Comparison of ENCODE assay signal across 10 mouse cellular contexts in genomic region chr7:83204701-83205100, GRCm38 (mm10).
DNase-seq lines count a peak whose midpoint lies in the region; ATAC-seq and TF ChIP-seq lines count a peak whose summit lies in the region.
"Had no signal": no experiment of that assay in that cellular context is flagged by ENCODE, and none has a peak within 500 bp of the region (broad histone marks: within the 10 kb centered on the region; RNA-seq: fewer than 3 reads in every experiment).

No protein-coding gene starts in this region.

- no peak overlapping the region for H3K4me2 ChIP-seq in neural tube, embryonic 11.5 days (ENCODE audit: low read depth)
- H3K4me2 ChIP-seq in forebrain, embryonic 12.5 days, result no peak overlapping the region
- H3K4me2 ChIP-seq in hindbrain, postnatal 0 days (ENCODE audit: low read depth, low read length), result no peak overlapping the region
- no peak overlapping the region for H3K4me2 ChIP-seq in stomach, postnatal 0 days (replicated peaks; ENCODE audit: low read depth)

- TF ChIP-seq EP300 in stomach, postnatal 0 days (optimal IDR thresholded peaks at IDR 0.05), result no peak

- WGBS in neural tube, embryonic 11.5 days, result 62% methylated on average over 8 of the region's 8 CpGs
- 30% methylated on average over 8 of the region's 8 CpGs for WGBS in forebrain, embryonic 12.5 days
- 19% methylated on average over 8 of the region's 8 CpGs for WGBS in hindbrain, postnatal 0 days
- 50% methylated on average over 8 of the region's 8 CpGs for WGBS in stomach, postnatal 0 days

- H3K9ac ChIP-seq in neural tube, embryonic 11.5 days (ENCODE audit: low read length), result no peak overlapping the region
- peak overlapping the region; percentile 17; the same call in 1 of the 2 replicates for H3K9ac ChIP-seq in forebrain, embryonic 12.5 days
- H3K9ac ChIP-seq in hindbrain, postnatal 0 days (replicated peaks; ENCODE audit: low read length), result peak overlapping the region; percentile 18; the same call in 1 of the 2 replicates
- no peak overlapping the region for H3K9ac ChIP-seq in stomach, postnatal 0 days (ENCODE audit: low read length)

- no peak for TF ChIP-seq CTCF in hindbrain, postnatal 0 days (IDR thresholded peaks at IDR 0.05; ENCODE audit: low read depth)
- TF ChIP-seq CTCF in stomach, postnatal 0 days (IDR thresholded peaks at IDR 0.05; ENCODE audit: low read depth), result no peak

- peak overlapping the region; percentile 35; the same call in 1 of the 2 replicates for H3K27ac ChIP-seq in neural tube, embryonic 11.5 days (ENCODE audit: low read depth, low read length)
- H3K27ac ChIP-seq in forebrain, embryonic 12.5 days, result peak overlapping the region; percentile 80
- H3K27ac ChIP-seq in hindbrain, postnatal 0 days, result peak overlapping the region; percentile 89
- H3K27ac ChIP-seq in stomach, postnatal 0 days (replicated peaks), result no peak overlapping the region

- no peak for ATAC-seq in neural tube, embryonic 11.5 days (ENCODE audit: insufficient read depth, low FRiP score, low TSS enrichment)
- no peak for ATAC-seq in forebrain, embryonic 12.5 days (ENCODE audit: low FRiP score)
- ATAC-seq in hindbrain, postnatal 0 days, result no peak
- no peak for ATAC-seq in stomach, postnatal 0 days (ENCODE audit: low FRiP score, low TSS enrichment)

- no peaks in the 10 kb centered on the region for H3K9me3 ChIP-seq in neural tube, embryonic 11.5 days (ENCODE audit: control insufficient read depth, low read length)
- H3K9me3 ChIP-seq in forebrain, embryonic 12.5 days, result no peaks in the 10 kb centered on the region
- no peaks in the 10 kb centered on the region for H3K9me3 ChIP-seq in hindbrain, postnatal 0 days (ENCODE audit: low read length)
- no peaks in the 10 kb centered on the region for H3K9me3 ChIP-seq in stomach, postnatal 0 days (ENCODE audit: control insufficient read depth, low read length)

- H3K27me3 ChIP-seq in neural tube, embryonic 11.5 days (ENCODE audit: control insufficient read depth, insufficient read depth, low read length), result no peaks in the 10 kb centered on the region
- peaks cover 3% of the 10 kb centered on the region; the same call in 1 of the 2 replicates for H3K27me3 ChIP-seq in forebrain, embryonic 12.5 days
- no peaks in the 10 kb centered on the region for H3K27me3 ChIP-seq in hindbrain, postnatal 0 days (ENCODE audit: insufficient read depth, low read length)
- H3K27me3 ChIP-seq in stomach, postnatal 0 days (ENCODE audit: control insufficient read depth, insufficient read depth, low read length), result no peaks in the 10 kb centered on the region

- no peaks in the 10 kb centered on the region for H3K36me3 ChIP-seq in neural tube, embryonic 11.5 days (ENCODE audit: control insufficient read depth, insufficient read depth, low read length)
- no peaks in the 10 kb centered on the region for H3K36me3 ChIP-seq in forebrain, embryonic 12.5 days (replicated peaks)
- H3K36me3 ChIP-seq in hindbrain, postnatal 0 days (ENCODE audit: insufficient read depth, low read length), result no peaks in the 10 kb centered on the region
- H3K36me3 ChIP-seq in stomach, postnatal 0 days (ENCODE audit: control insufficient read depth, insufficient read depth, low read length), result no peaks in the 10 kb centered on the region

- DNase-seq in neural tube, embryonic 11.5 days (ENCODE audit: low spot score), result no peak
- no peak for DNase-seq in neural tube, embryonic 10.5 days (ENCODE audit: extremely low spot score, low spot score)
- DNase-seq in hindbrain, postnatal 0 days (ENCODE audit: low spot score), result peak; percentile 42
- no peak for DNase-seq in MN1 (ENCODE audit: low spot score)
- no peak for DNase-seq in spleen, postnatal 10 days (ENCODE audit: low spot score in 2 of 2)
- no peak for DNase-seq in stomach, postnatal 0 days (ENCODE audit: low spot score)
- DNase-seq: kidney, adult 18-20 months; layer of hippocampus, postnatal 36 days; lung, postnatal 4 days had no signal

- H3K4me1 ChIP-seq in neural tube, embryonic 11.5 days (ENCODE audit: control insufficient read depth, insufficient read depth, low read length), result peaks cover 32% of the 10 kb centered on the region
- H3K4me1 ChIP-seq in forebrain, embryonic 12.5 days, result peaks cover 50% of the 10 kb centered on the region
- H3K4me1 ChIP-seq in hindbrain, postnatal 0 days (ENCODE audit: insufficient read depth, low read length), result peaks cover 31% of the 10 kb centered on the region
- H3K4me1 ChIP-seq in stomach, postnatal 0 days (replicated peaks; ENCODE audit: control insufficient read depth, insufficient read depth), result 0 out of 2 replicates have a peak, but pooled peaks cover 2% of the 10 kb centered on the region

- H3K4me3 ChIP-seq in neural tube, embryonic 11.5 days (ENCODE audit: low read depth, low read length), result no peak overlapping the region
- H3K4me3 ChIP-seq in forebrain, embryonic 12.5 days (replicated peaks), result no peak overlapping the region
- no peak overlapping the region for H3K4me3 ChIP-seq in hindbrain, postnatal 0 days (ENCODE audit: low read length)
- no peak overlapping the region for H3K4me3 ChIP-seq in stomach, postnatal 0 days (ENCODE audit: low read depth, low read length)

Comparison
In these comparisons a context has a peak if more than half of its experiments do, and no peak if none do; other contexts are left out.
1. H3K9ac ChIP-seq: peak in forebrain, embryonic 12.5 days (single experiment) and hindbrain, postnatal 0 days (single experiment); none in neural tube, embryonic 11.5 days (single experiment) and stomach, postnatal 0 days (single experiment).